Mouse (Mus musculus): Measurements from ENCODE around the gene Tbc1d15.

Gene Tbc1d15

DNA sequence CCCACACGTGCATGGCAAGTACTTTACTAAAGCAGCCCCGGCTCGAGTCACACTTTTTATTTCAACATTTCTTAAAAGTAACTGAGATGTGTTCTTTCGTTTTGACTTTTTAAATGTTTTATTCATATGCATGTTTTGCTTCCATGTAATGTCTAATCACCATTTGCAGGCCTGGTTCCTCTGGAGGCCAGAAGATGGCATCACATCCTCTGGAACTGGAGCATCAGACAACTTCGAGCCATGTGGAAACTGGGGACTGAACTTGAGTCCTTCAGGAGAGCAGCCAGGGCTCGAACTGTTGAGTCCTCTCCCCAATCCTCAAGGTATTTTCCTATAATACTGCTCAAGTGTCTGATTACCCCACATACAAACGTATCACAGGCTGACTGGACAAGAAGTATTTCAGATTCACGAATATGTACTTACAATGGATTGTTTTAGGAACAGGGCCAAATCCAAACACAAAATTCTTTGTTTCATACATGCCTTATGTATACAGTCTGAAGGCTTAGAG, 10.1 kb downstream of the Tbc1d15 start:
- no peak for DNase-seq (ENCODE audit: low read depth)

DNA sequence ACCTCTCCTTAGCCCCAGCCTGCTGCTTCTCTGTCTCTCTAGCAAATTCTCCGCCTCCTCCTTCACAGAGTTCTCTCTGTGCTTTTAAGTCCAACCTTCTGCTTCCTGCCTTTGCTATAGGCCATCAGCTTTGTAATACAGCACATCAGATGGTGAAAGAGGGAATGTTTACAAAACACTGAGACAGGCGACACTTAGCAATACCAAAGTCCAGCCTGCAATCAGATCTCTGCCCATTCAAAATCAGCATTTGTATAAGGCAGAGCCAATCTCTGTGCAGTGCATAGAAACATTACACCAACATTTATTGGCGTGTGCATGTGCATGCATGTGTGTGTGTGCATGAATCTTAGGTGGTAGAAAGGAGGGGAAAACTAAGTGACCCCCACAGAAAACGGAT, 13.3 kb downstream of the Tbc1d15 start:
- no peak for DNase-seq (ENCODE audit: low read depth)

DNA sequence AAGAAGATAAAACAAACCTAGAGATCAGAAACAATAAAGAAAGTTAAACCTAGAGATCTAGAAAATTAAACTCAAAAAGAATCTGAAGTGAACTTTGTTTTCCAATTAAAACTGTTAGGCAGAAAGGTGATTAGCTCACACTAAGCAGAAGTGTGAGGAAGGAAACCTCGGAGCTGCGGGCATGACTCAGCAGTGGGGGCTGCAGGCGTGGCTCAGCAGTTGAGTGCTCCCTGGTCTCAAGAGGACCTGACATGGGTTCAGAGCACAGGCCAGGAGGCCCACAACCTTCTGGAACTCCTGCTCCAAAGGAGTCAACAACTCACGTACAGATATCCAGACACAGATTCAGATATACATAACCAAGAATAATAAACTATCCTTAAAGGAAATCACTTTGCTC, 14.5 kb downstream of the Tbc1d15 start:
- DNase-seq (ENCODE audit: low read depth) = no peak

DNA sequence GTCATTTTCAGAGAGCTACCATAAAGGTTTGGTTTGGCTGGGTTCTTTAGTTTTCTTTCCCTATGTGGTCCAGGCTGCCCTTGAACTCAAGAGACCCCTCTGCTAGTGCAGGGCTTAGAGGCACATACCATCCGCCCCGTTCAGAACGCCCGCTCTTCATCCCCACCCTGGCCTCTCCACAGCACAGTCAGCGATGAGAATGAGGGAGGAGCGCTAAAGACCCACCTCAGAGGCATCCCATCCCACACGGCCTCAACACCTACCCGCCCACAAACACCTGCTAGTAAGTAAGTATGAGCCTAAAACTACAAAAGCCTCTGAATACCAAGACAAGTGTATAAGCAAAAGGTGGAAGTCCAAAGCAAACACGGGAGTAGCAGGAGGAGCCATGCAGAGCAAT, 15.8 kb downstream of the Tbc1d15 start:
- no peak for DNase-seq (ENCODE audit: low read depth)

DNA sequence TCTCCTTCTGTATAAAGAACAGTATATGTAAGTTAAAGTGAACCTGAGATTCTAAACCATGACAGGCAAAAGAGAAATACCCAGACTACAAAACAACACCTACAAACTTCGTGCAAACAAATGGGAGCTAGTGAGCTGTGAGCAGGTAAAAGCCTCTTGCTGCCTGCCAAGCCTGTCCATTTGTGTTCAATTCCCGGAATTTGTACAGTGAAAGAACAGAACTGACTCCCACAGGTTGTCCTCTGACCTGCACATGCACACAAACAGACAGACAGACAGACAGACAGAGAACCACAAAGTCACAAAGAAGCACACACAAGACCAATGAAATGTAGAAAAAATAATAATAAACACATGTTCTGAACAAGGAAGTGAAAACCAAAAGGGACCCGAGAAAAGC, 17.5 kb downstream of the Tbc1d15 start:
- DNase-seq (ENCODE audit: low read depth) = no peak

DNA sequence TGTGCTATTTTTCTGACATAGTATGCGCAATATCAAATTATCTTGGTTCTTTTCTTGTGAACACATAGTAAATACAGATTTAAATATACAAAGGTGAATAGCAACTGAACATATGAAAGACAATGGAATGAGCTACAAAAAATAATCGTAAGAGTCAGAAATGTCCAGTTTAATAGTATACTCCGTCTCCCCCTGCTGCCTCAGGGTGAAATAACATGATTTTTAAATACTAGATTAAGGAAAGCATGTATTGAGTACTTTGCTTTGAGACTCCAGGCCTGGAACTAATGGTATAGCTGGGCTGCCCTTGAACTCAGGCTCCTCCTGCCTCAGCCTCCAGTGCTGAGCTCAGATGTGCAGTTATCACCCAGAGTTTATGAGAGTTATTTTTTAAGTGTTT, 18.8 kb downstream of the Tbc1d15 start:
- no peak for DNase-seq (ENCODE audit: low read depth)

DNA sequence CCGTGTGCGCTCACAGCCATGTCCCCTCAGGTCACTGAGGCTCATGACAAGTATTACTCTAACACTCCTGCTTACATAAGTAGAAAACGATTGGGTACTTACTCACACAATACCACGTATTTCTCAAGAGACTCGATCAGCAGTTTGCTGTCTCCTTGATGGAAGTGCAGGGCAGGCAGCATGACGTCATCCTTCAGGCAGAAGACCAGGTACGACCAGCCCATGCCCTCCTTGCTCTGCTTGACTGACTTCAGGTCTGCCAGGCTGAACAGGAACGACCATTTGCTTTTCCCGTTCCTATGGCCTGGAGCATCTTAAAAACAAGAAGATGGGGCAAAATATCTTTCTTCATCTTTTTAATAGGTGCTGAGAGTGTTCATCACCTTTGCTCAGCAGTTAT, 22.2 kb downstream of the Tbc1d15 start:
- no peak for DNase-seq (ENCODE audit: low read depth)

DNA sequence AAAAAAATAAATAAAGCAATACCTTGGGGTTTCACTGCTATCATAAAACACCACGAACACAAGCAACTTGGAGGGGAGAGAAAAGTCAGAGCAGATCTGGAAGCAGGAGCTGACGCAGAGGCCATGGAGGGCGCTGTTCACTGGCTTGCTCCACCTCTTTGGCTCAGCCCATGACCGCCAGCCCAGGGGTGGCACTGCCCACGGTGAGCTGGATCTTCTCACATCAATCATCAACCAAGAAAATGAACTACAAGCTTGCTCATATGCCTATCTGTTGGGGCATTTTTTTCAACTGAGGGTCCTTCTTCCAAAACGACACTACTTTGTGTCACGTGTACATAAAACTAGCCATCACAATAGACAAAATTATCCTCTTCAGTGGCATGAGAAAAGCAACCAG, 24.7 kb downstream of the Tbc1d15 start:
- DNase-seq (ENCODE audit: low read depth) = no peak

DNA sequence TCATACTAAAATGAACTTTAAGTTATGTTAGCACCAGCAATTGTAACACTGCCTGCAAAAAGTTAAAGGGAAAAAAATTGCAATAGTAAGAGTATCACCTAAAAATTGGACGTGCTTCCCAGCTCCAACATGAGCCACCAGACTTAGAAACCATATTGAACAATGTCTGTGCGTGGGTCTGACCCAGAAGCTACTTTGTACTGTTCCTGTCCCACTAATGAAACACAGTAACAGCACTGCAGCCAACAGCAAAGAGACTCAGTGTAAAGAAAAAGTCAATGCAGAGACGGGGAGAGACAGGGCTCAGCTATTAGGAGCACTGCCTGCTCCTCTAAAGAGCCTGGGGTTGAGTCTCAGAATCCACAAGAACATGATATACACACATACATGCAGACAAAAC, 27.4 kb downstream of the Tbc1d15 start:
- DNase-seq (ENCODE audit: low read depth) = no peak

DNA sequence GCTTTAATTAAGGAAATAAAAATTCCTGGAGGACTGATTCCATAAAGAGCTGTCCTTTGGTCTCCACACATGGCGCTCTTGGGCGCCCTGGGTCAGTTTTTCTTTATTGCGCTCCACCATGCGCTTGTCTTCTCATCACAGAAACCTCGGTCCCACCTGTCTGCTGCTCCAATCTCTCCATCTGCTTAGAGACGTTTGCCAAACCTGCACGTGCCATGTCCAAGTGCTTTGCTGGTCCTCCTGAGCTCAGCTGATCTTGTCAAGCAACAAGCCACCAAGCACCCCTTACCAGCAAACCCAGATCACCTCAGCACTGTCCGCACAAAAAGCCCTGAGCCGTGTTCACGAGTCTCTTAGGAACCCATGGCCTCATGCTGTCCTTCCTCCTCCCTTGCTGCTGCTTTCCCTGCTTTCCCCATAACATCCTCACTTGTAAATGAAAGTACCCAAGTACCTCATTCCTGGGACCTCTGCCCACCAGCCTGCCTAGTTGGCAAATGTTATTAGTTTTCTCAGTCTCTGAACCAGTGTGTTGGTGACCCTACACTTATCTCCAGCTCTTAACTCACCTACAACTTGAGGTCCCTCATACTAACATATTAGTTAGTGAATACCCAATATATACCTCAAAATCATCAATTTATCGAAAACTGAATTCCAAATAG, 38.2 kb downstream of the Tbc1d15 start:
- no peak for DNase-seq (ENCODE audit: low read depth)

DNA sequence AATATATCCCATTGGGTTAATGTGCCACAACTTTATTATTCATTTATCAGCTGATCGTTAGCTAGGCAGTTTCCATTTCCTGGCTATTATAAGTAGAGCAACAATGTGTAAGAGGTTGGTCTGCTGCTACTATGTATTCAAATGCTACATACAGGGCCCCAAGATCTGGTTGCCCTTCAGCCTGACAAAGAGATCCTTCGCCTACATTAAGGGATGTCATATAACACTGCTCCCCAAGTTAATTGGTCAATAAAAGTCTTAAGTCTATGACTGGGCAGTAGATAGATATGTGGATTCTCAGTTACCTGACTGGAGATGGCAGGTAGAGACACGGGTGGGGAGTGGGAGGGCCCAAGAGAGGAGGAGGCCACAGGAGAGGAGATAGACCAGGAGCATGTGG, 45.4 kb downstream of the Tbc1d15 start:
- DNase-seq (ENCODE audit: low read depth) = no peak

DNA sequence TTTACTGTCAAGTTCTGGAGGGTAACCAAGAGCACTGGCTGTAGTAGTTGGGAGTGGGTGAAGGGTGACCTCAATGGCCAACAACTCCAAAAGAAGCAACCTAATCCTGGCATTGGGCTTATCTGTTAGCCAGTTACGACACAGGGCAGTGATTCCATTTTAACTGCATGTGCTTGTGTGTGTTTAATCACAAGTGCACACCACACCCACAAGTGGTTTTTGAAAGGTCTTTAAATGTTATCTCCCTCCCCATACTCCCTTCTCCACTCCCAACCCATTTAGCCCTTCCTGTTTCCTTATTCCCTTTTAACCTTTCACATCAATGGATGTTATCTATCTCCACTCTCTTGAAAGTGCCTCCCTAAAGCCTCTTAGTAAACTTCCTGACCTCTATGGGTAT, 46.0 kb downstream of the Tbc1d15 start:
- DNase-seq (ENCODE audit: low read depth) = no peak

DNA sequence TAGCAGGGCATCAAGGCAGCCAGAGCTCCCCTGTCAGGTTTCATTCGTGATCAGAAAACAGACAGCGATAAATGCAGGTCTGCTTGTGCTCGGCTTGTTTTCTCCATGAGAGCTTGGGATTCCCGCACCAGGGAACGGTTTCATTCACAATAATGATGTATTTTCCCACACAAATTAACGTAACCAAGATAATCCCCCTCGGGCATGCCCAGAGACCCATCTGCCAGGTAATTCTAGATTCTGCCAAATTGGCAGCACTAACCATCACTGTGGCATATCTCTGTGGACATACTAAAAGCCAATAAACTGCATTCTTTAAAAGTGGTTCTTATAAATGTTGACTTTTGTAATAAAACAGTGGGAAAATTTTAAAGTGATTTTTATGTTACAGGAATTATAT, 60.1 kb downstream of the Tbc1d15 start:
- DNase-seq (ENCODE audit: low read depth) = no peak

DNA sequence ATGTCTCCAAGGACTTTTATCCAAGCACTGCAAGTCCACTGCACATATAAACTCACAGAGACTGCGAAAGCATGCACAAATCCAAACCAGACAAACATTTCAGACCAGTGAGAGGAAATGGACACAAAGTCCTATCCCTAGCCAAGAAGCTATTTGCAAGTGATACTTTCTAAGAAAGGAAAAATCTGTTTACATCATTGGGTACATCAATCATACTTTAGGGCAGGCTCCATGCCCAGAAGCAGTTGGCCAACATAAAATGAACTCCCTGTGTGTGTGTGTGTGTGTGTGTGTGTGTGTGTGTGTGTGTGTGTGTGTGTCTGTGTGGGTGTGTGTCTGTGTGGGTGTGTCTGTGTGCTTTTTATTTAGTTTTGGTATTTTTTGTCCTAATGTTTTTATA, 63.9 kb downstream of the Tbc1d15 start:
- no peak for DNase-seq (ENCODE audit: low read depth)

DNA sequence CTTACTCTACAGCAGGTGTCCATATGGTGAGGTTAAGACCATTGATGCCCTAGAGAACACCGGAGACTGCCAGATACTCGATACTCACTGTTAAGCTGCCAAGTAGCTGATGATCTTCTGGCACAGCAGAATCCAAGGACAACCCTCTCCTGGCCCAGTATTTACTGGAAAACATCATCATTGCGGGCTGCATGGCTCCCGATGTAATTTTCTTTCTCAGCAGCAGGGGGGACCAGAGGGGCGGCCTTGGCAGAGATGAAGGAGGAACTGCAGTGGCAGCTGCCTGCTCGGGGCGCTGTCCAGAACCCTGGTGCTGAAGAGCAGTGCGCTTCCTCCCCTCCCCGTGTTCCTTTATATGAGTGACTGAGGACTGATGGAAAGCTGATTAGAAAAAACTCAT, 66.6 kb downstream of the Tbc1d15 start, which contains the start of gene Tph2:
Gene Tph2 (minus strand): TSS at position 326 of the 400 bp plus-strand sequence.
- DNase-seq (ENCODE audit: low read depth) = peak; percentile 67

DNA sequence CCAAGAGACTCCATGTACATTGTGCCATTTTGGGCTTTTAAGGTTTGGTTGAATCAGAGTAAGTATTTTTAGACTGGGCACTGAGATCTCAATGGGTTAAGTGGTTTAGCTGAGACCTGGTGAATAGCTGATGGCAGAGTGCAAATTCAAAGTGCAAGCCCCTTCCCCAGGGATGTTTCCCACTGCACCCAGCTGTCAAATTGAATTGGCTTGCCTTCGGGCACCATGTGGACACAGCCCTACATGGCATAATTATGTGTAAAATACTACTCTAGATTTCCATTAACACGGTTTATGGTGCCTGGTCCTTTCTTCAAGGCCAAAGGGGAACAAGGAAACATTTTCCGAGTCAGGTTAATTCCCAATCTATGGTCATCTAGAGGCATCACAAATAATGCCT, 70.2 kb downstream of the Tbc1d15 start:
- no peak for DNase-seq (ENCODE audit: low read depth)

DNA sequence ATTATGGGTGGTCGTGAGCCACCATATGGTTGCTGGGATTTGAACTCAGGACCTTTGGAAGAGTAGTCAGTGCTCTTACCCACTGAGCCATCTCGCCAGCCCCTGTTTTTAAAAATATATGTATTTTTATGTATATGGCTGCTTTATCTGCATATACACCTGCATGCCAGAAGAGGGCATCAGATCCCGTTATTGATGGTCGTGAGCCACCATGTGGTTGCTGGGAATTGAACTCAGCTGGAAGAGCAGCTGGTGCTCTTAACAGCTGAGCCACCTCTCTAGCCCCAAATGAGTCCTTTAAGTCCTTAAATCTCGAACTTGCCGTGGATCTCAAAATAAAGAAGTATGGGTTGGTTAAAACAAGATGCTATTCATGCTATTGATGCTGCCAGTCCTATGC, 73.2 kb downstream of the Tbc1d15 start:
- DNase-seq (ENCODE audit: low read depth) = peak; percentile 7

DNA sequence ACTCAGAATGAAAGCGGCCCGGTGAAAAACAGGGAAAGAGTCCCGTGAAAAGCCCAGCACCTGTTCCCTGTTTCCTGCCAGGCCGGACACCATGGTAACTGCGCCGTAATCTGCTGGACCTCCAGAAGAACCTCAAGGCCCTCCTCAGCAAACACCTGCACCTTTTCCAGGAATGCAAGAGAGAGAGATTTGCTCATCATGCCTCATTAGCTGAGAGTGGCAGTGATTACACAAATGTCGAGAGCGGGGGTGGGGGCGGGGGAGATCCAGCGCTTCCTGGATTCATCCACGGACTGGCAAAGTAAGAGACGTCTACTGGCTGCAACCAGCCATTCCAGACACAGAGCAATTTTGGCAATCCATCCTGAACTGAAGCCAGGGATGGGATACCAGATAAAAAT, 75.7 kb downstream of the Tbc1d15 start:
- no peak for DNase-seq (ENCODE audit: low read depth)

DNA sequence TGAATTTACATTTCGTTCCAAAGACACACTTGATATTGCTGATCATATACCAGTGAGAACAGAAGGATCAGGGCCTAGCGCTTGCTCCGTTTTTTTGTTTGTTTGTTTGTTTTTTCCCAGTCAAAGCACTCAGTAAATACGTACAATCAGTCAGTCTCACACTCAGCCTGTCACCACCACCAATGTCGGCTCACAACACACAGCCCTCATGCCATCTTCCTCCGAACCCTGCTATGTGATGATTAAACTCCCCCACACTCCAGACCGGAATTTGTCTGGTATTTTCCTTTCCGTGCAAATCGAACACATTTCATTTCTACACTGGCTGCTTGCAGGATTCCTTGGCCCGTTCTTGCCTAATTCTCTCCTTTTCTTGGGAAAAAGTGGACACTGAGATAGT, 77.9 kb downstream of the Tbc1d15 start:
- no peak for DNase-seq (ENCODE audit: low read depth)

DNA sequence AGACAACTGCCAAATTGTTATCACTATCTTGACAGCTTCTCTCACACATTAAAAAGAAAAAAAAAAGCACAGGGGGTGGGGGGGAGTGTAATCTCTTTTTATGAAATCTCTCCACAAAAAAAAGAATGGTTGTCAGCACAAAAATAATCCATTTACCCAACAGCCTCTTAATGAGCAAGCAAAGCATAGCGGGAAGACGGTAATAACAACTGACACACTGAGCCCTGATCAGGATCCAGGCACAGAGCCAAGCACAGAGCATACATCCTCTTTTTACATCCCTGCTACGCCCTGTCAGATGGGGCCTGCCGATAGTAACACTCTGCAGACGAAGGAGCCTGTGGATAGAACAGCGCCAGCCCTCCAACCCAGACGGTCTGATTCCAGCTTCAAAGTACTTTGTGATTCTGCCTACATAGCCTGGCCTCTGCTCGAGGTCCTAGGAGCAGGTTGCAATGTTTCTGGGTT, 79.9 kb downstream of the Tbc1d15 start:
- no peak for DNase-seq (ENCODE audit: low read depth)

DNA sequence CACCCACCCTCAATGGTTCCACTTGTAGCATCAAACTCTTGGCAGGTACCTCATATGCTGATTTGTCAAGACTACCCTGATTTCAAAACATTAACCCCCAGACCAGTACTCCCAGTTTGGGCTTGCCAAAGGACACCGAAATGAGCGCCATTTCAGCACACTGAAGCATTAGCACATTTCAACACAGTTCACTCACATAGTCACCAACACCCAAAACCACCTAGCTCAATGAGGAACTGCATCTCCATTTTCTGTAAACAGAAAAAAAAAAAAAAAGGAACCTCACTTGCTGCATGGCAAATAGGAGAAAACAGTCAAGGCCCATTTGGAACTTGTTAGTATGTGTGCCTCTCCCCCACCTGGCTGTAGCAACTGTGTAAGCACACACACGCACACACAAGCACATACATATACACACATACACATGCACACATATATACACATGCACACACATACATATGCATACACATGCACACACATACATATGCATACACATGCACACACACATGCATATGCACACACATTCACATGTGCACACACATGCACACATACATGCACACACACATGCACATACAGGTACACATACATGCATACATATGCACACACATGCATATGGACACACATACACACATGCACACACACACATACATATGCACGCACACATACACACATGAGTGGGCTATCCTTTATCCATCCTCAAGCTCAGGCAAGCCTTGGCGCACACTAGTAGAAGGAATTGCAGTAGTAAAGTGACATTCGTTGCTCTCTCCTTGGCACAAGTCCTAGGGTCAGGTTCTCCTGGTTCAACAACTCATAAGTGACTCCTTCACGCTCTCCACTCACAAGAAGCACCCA, 80.5 kb downstream of the Tbc1d15 start:
- DNase-seq (ENCODE audit: low read depth) = no peak

DNA sequence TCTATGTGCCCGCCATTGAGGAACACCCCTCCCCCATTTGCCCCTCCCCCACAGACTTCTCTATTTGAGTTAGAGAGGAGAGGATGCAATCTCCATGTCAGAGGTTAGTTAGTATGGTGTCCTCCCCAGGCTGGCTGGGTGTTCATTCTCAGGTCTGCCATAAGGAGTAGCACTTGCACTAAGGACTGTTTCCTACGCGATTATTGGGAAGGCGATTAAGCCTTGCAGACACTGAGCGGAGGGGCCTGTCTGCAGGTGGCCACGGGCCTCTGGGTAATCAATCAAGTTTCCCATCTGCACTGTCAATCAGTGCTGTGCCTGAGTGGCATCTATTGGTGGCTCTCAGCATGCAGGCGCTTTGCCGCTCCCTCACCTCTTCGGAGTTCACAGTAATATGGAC, 81.9 kb downstream of the Tbc1d15 start:
- no peak for DNase-seq (ENCODE audit: low read depth)

DNA sequence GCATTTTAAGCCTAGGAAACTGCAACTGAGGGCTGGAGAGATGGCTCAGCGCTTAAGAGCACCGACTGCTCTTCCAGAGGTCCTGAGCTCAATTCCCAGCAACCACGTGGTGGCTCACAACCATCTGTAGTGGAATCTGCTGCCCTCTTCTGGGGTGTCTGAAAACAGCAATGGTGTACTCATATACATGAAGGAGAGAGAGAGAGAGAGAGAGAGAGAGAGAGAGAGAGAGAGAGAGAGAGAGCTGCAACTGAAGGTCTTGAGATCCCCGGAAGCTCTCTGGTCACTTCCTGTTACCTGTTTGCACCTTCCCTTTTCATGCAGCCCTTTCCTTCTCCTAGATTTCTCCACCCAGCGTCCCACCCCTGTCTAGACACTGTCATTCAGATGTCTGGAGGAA, 91.0 kb downstream of the Tbc1d15 start:
- DNase-seq (ENCODE audit: low read depth) = no peak
